Mouse (Mus musculus) cerebellum, adult 11 months (tissue): ENCODE results near the gene Krtap19-1.

Experiments
- DNase-seq: peaks from one replicate; pipeline ENCODE4 v3.0.0; 2022

The Krtap19-1 gene

GRCm38 (mm10) chr16:88869311-88869710 is at the start of gene Krtap19-1:
Gene Krtap19-1 (minus strand): TSS chr16:88869411.
- DNase-seq, result no peak

- no peak for DNase-seq
Measured at GRCm38 (mm10) chr16:88896357-88896756, 27.1 kb upstream of the Krtap19-1 start, which contains the start of gene Krtap19-5. Gene Krtap19-5 (minus strand): TSS chr16:88896457.

GRCm38 (mm10) chr16:88886870-88887269 is 17.7 kb upstream of the Krtap19-1 start:
- DNase-seq, result no peak

GRCm38 (mm10) chr16:88884989-88885388 is 15.8 kb upstream of the Krtap19-1 start, which contains the start of gene Krtap19-4:
Gene Krtap19-4 (minus strand): TSS chr16:88885089.
- no peak for DNase-seq

- no peak for DNase-seq
Measured at GRCm38 (mm10) chr16:88877938-88878337, 8.7 kb upstream of the Krtap19-1 start, which contains the start of gene Krtap19-3. Gene Krtap19-3 (minus strand): TSS chr16:88878038.

GRCm38 (mm10) chr16:88874169-88874568 is 5.0 kb upstream of the Krtap19-1 start, which contains the start of gene Krtap19-2:
Gene Krtap19-2 (minus strand): TSS chr16:88874269.
- no peak for DNase-seq

- no peak for DNase-seq
Measured at GRCm38 (mm10) chr16:88864887-88865407, 4.3 kb downstream of the Krtap19-1 start.

GRCm38 (mm10) chr16:88851450-88851849 is 17.8 kb downstream of the Krtap19-1 start:
- DNase-seq, result no peak

GRCm38 (mm10) chr16:88848558-88848957 is 20.7 kb downstream of the Krtap19-1 start:
- DNase-seq, result no peak

- DNase-seq, result no peak
Measured at GRCm38 (mm10) chr16:88847363-88847762, 21.8 kb downstream of the Krtap19-1 start.

GRCm38 (mm10) chr16:88826978-88827377 is 42.2 kb downstream of the Krtap19-1 start:
- DNase-seq, result no peak

GRCm38 (mm10) chr16:88826095-88826652 is 43.0 kb downstream of the Krtap19-1 start, which contains the start of gene Krtap14:
Gene Krtap14 (minus strand): TSS chr16:88826145.
- DNase-seq, result no peak

GRCm38 (mm10) chr16:88823736-88824135 is 45.5 kb downstream of the Krtap19-1 start:
- DNase-seq, result no peak

GRCm38 (mm10) chr16:88820066-88820465 is 49.1 kb downstream of the Krtap19-1 start, which contains the start of gene Krtap15:
Gene Krtap15 (plus strand): TSS chr16:88820215.
- DNase-seq, result no peak
